Mouse (Mus musculus) myocyte (in vitro differentiated cells): ENCODE data around the gene Met. TPM values are rescaled to one million over a fixed set of nuclear protein-coding genes. Genes with fewer than 3 reads are reported as not detected.

Experiments used
- H3K27me3 ChIP-seq: one replicate; pipeline ENCODE4 v1.6.1; 2011; ENCODE audit not compliant: control insufficient read depth, insufficient read depth, insufficient read length
- H3K36me3 ChIP-seq: one replicate; pipeline ENCODE4 v1.6.1; 2011; ENCODE audit not compliant: control insufficient read depth, insufficient read depth
- H3K4me2 ChIP-seq: one replicate; pipeline ENCODE4 v1.6.1; 2011; ENCODE audit warnings: low read depth, control low read depth
- H3K4me3 ChIP-seq: one replicate; pipeline ENCODE4 v1.5.1; 2011; ENCODE audit warnings: mild to moderate bottlenecking, control low read depth, moderate library complexity
- H3K79me2 ChIP-seq: one replicate; pipeline ENCODE4 v1.6.1; 2011; ENCODE audit not compliant: control insufficient read depth, insufficient read depth
- H3ac ChIP-seq: one replicate; pipeline ENCODE4 v1.6.1; 2011; ENCODE audit not compliant: control insufficient read depth, insufficient read length
- CEBPB ChIP-seq: IDR thresholded peaks from 2 replicates; pipeline ENCODE4 v1.6.1; 2011; ENCODE audit warnings: mild to moderate bottlenecking, moderate library complexity; ENCODE audit not compliant: poor library complexity, insufficient read depth, severe bottlenecking
- E2F4 ChIP-seq: IDR thresholded peaks from one replicate; pipeline ENCODE4 v1.6.1; 2011; ENCODE audit warnings: mild to moderate bottlenecking, control low read depth, moderate library complexity; ENCODE audit not compliant: insufficient read depth
- MAX ChIP-seq: IDR thresholded peaks from one replicate; pipeline ENCODE4 v1.6.1; 2011; ENCODE audit warnings: low read depth, mild to moderate bottlenecking, control low read depth
- MYOD1 ChIP-seq, 3 experiments: IDR thresholded peaks; one replicate each; pipeline ENCODE4 v1.6.1; 2011; ENCODE audit warnings: control low read depth in 2 of 3, low read depth in 2 of 3, mild to moderate bottlenecking in 2 of 3, moderate library complexity in 1 of 3; ENCODE audit not compliant: insufficient read length in 2 of 3, control insufficient read depth in 1 of 3
- MYOG ChIP-seq, 3 experiments: IDR thresholded peaks; one replicate each; pipeline ENCODE4 v1.6.1; 2011; ENCODE audit warnings: control low read depth in 2 of 3, low read depth in 2 of 3, mild to moderate bottlenecking in 2 of 3; ENCODE audit not compliant: insufficient read length in 2 of 3, control insufficient read depth in 1 of 3, insufficient read depth in 1 of 3
- POLR2A ChIP-seq: IDR thresholded peaks from one replicate; pipeline ENCODE4 v1.6.1; 2011; ENCODE audit warnings: low read depth, mild to moderate bottlenecking, control low read depth, moderate library complexity; ENCODE audit not compliant: insufficient read length
- POLR2AphosphoS2 ChIP-seq: IDR thresholded peaks from one replicate; pipeline ENCODE4 v1.6.1; 2011; ENCODE audit warnings: low read depth, control low read depth; ENCODE audit not compliant: insufficient read length
- REST ChIP-seq: IDR thresholded peaks from one replicate; pipeline ENCODE4 v1.6.1; 2011; ENCODE audit warnings: mild to moderate bottlenecking, control low read depth, moderate library complexity; ENCODE audit not compliant: insufficient read depth, insufficient read length
- SRF ChIP-seq: IDR thresholded peaks from one replicate; pipeline ENCODE4 v1.6.1; 2011; ENCODE audit warnings: low read depth; ENCODE audit not compliant: control insufficient read depth, insufficient read length
- TCF12 ChIP-seq: IDR thresholded peaks from one replicate; pipeline ENCODE4 v1.6.1; 2011; ENCODE audit warnings: mild to moderate bottlenecking, control low read depth; ENCODE audit not compliant: poor library complexity, insufficient read depth, severe bottlenecking
- TCF3 ChIP-seq: IDR thresholded peaks from one replicate; pipeline ENCODE4 v1.6.1; 2011; ENCODE audit warnings: low read depth, control low read depth; ENCODE audit not compliant: insufficient read length
- USF1 ChIP-seq: IDR thresholded peaks from one replicate; pipeline ENCODE4 v1.6.1; 2011; ENCODE audit warnings: low read depth, mild to moderate bottlenecking, control low read depth, moderate library complexity
- polyA plus RNA-seq: library from polyadenylated mRNA; unstranded; fragments of >200 nt; fragmentation: generic; extraction: Trizol; gene quantifications from one replicate; pipeline ENCODE4 v1.2.1, GENCODE M21; 2012; ENCODE audit warnings: missing spikeins

Gene Met
- polyA plus RNA-seq, 1 experiment: 4.5 TPM

- TF ChIP-seq POLR2AphosphoS2 (no peak), SRF (no peak)
- no peaks in the 10 kb centered on the region for H3K36me3 ChIP-seq
- peak overlapping the region; percentile 75 for H3K4me2 ChIP-seq
- H3K27me3 ChIP-seq: no peaks in the 10 kb centered on the region
- no peak overlapping the region for H3ac ChIP-seq
- H3K79me2 ChIP-seq: peaks cover 21% of the 10 kb centered on the region
- H3K4me3 ChIP-seq: peak overlapping the region; percentile 5
These were observed 14.7 kb downstream of the Met start for GRCm38 (mm10) chr6:17478252-17478651.

- H3ac ChIP-seq: no peak overlapping the region
- no peaks in the 10 kb centered on the region for H3K27me3 ChIP-seq
- H3K4me2 ChIP-seq: peak overlapping the region; percentile 75
- peaks cover 21% of the 10 kb centered on the region for H3K79me2 ChIP-seq
- no peak for TF ChIP-seq TCF12
- no peak for TF ChIP-seq USF1
- TF ChIP-seq REST: no peak
- TF ChIP-seq MAX: no peak
- peak; percentile 33 for TF ChIP-seq POLR2A
- peak in 2 of 3 experiments; percentile 24 to 34 for TF ChIP-seq MYOD1 (IDR thresholded peaks at IDR 0.05; ENCODE audit: control insufficient read depth in 1 of 3, insufficient read length in 2 of 3, low read depth in 2 of 3)
- TF ChIP-seq SRF: no peak
- TF ChIP-seq MYOG (IDR thresholded peaks at IDR 0.05; ENCODE audit: control insufficient read depth in 1 of 3, insufficient read depth in 1 of 3, insufficient read length in 2 of 3, low read depth in 2 of 3): no peak
- TF ChIP-seq CEBPB: 0 out of 2 replicates have a peak, but pooled peaks have one; percentile 36
- H3K36me3 ChIP-seq: no peaks in the 10 kb centered on the region
- H3K4me3 ChIP-seq: peak overlapping the region; percentile 5
These were observed 15.4 kb downstream of the Met start for GRCm38 (mm10) chr6:17478838-17479570.

GRCm38 (mm10) chr6:17481068-17481467 lies 17.5 kb downstream of the Met start:
- Histone ChIP-seq H3K36me3 (no peaks in the 10 kb centered on the region), H3K4me3 (no peak overlapping the region), H3ac (no peak overlapping the region), H3K27me3 (no peaks in the 10 kb centered on the region), H3K4me2 (no peak overlapping the region), H3K79me2 (peaks cover 23% of the 10 kb centered on the region)
- no peak for TF ChIP-seq REST
- no peak for TF ChIP-seq MYOD1 (IDR thresholded peaks at IDR 0.05; ENCODE audit: control insufficient read depth in 1 of 3, insufficient read length in 2 of 3, low read depth in 2 of 3)
- no peak for TF ChIP-seq TCF3
- no peak for TF ChIP-seq CEBPB
- no peak for TF ChIP-seq MYOG (IDR thresholded peaks at IDR 0.05; ENCODE audit: control insufficient read depth in 1 of 3, insufficient read depth in 1 of 3, insufficient read length in 2 of 3, low read depth in 2 of 3)
- TF ChIP-seq POLR2A: no peak

DNA sequence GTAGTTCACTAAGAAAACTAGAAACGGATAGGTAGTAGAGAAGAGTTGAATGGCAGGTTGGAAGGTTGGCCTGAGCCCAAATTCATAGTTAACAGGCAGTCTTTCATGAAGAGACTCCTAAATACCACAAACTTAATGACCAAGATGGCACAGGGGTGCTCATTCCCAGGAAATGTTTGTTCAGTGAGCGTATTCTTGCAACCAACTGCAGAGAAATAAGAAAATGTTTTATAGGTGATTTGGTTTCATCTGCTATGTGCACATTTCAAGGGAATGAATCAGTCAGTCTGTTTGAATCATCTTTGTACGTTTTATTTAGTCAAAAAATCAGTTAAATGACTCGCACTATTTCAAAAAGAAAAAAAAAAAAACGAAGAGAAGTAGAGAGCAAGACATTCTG lies 21.6 kb downstream of the Met start:
- no peak overlapping the region for H3K4me3 ChIP-seq
- H3K79me2 ChIP-seq: peaks cover 26% of the 10 kb centered on the region
- no peaks in the 10 kb centered on the region for H3K27me3 ChIP-seq
- no peak overlapping the region for H3K4me2 ChIP-seq
- H3ac ChIP-seq: no peak overlapping the region
- TF ChIP-seq POLR2A: no peak
- no peak for TF ChIP-seq CEBPB
- no peaks in the 10 kb centered on the region for H3K36me3 ChIP-seq

DNA sequence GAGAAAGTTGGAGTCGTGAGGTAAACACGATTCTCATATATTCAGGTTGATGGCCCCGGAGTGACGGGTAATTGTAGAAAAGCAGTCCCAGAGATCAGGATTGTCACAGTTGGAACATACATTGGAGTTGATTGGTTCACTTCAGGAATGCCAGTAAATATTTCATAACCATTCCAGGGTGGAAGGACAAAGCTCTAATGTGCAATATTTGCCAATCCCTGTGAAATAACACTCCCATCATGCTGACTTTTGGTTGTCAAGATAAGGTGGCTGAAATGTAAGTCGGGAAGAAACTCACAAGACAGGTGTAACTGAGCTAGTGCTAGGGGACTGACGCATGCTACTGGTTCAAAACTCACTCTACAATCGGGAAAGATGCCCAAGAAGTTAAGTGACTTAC lies 22.2 kb downstream of the Met start:
- Histone ChIP-seq H3K79me2 (peaks cover 21% of the 10 kb centered on the region), H3K4me2 (no peak overlapping the region), H3K36me3 (no peaks in the 10 kb centered on the region), H3ac (no peak overlapping the region), H3K27me3 (no peaks in the 10 kb centered on the region), H3K4me3 (no peak overlapping the region)
- TF ChIP-seq E2F4 (no peak), POLR2AphosphoS2 (no peak), MYOD1 (IDR thresholded peaks at IDR 0.05; ENCODE audit: control insufficient read depth in 1 of 3, insufficient read length in 2 of 3, low read depth in 2 of 3) (no peak)

- Histone ChIP-seq H3ac (no peak overlapping the region), H3K4me2 (no peak overlapping the region), H3K36me3 (no peaks in the 10 kb centered on the region), H3K27me3 (no peaks in the 10 kb centered on the region), H3K4me3 (no peak overlapping the region), H3K79me2 (peaks cover 13% of the 10 kb centered on the region)
- TF ChIP-seq SRF (no peak), CEBPB (no peak), MAX (no peak), TCF3 (no peak), MYOD1 (IDR thresholded peaks at IDR 0.05; ENCODE audit: control insufficient read depth in 1 of 3, insufficient read length in 2 of 3, low read depth in 2 of 3) (no peak), E2F4 (no peak), REST (no peak), TCF12 (no peak)
These were observed 24.8 kb downstream of the Met start for GRCm38 (mm10) chr6:17488291-17488817.
